Mouse (Mus musculus): ENCODE data around the gene E2f3.

GRCm38 (mm10) chr13:29983523-29984191, 2.2 kb downstream of the E2f3 start:
- TF ChIP-seq CTCF (IDR thresholded peaks at IDR 0.05; ENCODE audit: low read depth, low read length) = no peak
- no peak for TF ChIP-seq POLR2A (IDR thresholded peaks at IDR 0.05; ENCODE audit: insufficient read depth, low read length)
